Mouse (Mus musculus): ENCODE measurements around the gene Prg2. TPM values are rescaled to one million over a fixed set of nuclear protein-coding genes. Genes with fewer than 3 reads are reported as not detected.
A peak's percentile ranks its signal among the peaks of the same experiment; 100 is the strongest.

Prg2 gene
- 33.3 and 62.4 TPM in 2 replicates for polyA plus RNA-seq (2012; rRNA removed)
- polyA plus RNA-seq (2014; fragmentation: Nextera tagmentation; extraction: Ambion mirVana): 17.9 and 21.8 TPM in 2 replicates

GRCm38 (mm10) chr2:84980188-84980587 lies at the start of gene Prg2:
Gene Prg2 (plus strand): TSS chr2:84980461.
- 40% methylated on average over 1 of the region's 1 CpGs for WGBS (ENCODE audit: insufficient replicate concordance)
- ATAC-seq (ENCODE audit: insufficient read depth): no peak

GRCm38 (mm10) chr2:84933992-84934648 lies 46.1 kb upstream of the Prg2 start:
- 52% methylated on average over 8 of the region's 8 CpGs for WGBS (ENCODE audit: insufficient replicate concordance)
- H3K27ac ChIP-seq: no peak overlapping the region
- no peak for TF ChIP-seq EP300 (IDR thresholded peaks at IDR 0.05; ENCODE audit: low read depth)
- no peak for TF ChIP-seq CTCF (IDR thresholded peaks at IDR 0.05; ENCODE audit: low read depth)

More at GRCm38 (mm10) chr2:84980188-84980587, at the start of gene Prg2:
- Histone ChIP-seq H3K36me3 (replicated peaks; ENCODE audit: control insufficient read depth, insufficient read depth, low read depth) (no peaks in the 10 kb centered on the region), H3K9ac (replicated peaks) (no peak within 1 kb of the TSS), H3K4me2 (ENCODE audit: low read depth) (no peak within 1 kb of the TSS), H3K27me3 (ENCODE audit: control insufficient read depth, insufficient read depth, low read length) (no peaks in the 10 kb centered on the region), H3K4me1 (replicated peaks; ENCODE audit: control insufficient read depth in 2 of 2, insufficient read depth in 2 of 2, low read length in 1 of 2) (no peaks in the 10 kb centered on the region; a peak in 1 of 4 replicates), H3K9me3 (ENCODE audit: control insufficient read depth, low read length) (no peaks in the 10 kb centered on the region), H3K4me3 (ENCODE audit: insufficient read depth in 1 of 2, low read depth in 2 of 2, low read length in 2 of 2) (no peak within 1 kb of the TSS), H3K27ac (no peak within 1 kb of the TSS)
- DNase-seq (ENCODE audit: low read depth in 3 of 3, low spot score in 3 of 3): no peak
- TF ChIP-seq CTCF (IDR thresholded peaks at IDR 0.05; ENCODE audit: low read depth) (no peak), EP300 (IDR thresholded peaks at IDR 0.05; ENCODE audit: low read depth) (no peak)

GRCm38 (mm10) chr2:84934649-84935007 lies 45.6 kb upstream of the Prg2 start:
- Histone ChIP-seq H3K4me2 (ENCODE audit: low read depth) (no peak overlapping the region), H3K27me3 (ENCODE audit: control insufficient read depth, insufficient read depth, low read length) (no peaks in the 10 kb centered on the region; the same call in 1 of the 2 replicates), H3K36me3 (replicated peaks; ENCODE audit: control insufficient read depth, insufficient read depth, low read depth) (peaks cover 12% of the 10 kb centered on the region), H3K9ac (replicated peaks) (no peak overlapping the region), H3K4me3 (ENCODE audit: insufficient read depth in 1 of 2, low read depth in 2 of 2, low read length in 2 of 2) (no peak overlapping the region), H3K27ac (no peak overlapping the region), H3K9me3 (ENCODE audit: control insufficient read depth, low read length) (no peaks in the 10 kb centered on the region), H3K4me1 (replicated peaks; ENCODE audit: control insufficient read depth in 2 of 2, insufficient read depth in 2 of 2, low read length in 1 of 2) (peaks cover 9 to 20% of the 10 kb centered on the region in 2 experiments)
- DNase-seq (ENCODE audit: low read depth in 3 of 3, low spot score in 3 of 3) (no peak), ATAC-seq (ENCODE audit: insufficient read depth) (no peak)
- WGBS (ENCODE audit: insufficient replicate concordance): 70% methylated on average over 4 of the region's 4 CpGs
- TF ChIP-seq EP300 (IDR thresholded peaks at IDR 0.05; ENCODE audit: low read depth) (no peak), CTCF (IDR thresholded peaks at IDR 0.05; ENCODE audit: low read depth) (no peak)

More at GRCm38 (mm10) chr2:84933992-84934648, 46.1 kb upstream of the Prg2 start:
- Histone ChIP-seq H3K4me3 (ENCODE audit: insufficient read depth in 1 of 2, low read depth in 2 of 2, low read length in 2 of 2) (no peak overlapping the region), H3K9me3 (ENCODE audit: control insufficient read depth, low read length) (no peaks in the 10 kb centered on the region), H3K9ac (replicated peaks) (no peak overlapping the region), H3K27me3 (ENCODE audit: control insufficient read depth, insufficient read depth, low read length) (no peaks in the 10 kb centered on the region; the same call in 1 of the 2 replicates), H3K4me2 (ENCODE audit: low read depth) (no peak overlapping the region), H3K4me1 (replicated peaks; ENCODE audit: control insufficient read depth in 2 of 2, insufficient read depth in 2 of 2, low read length in 1 of 2) (peaks cover 6 to 18% of the 10 kb centered on the region in 2 experiments; a peak in 3 of 4 replicates), H3K36me3 (replicated peaks; ENCODE audit: control insufficient read depth, insufficient read depth, low read depth) (peaks cover 7% of the 10 kb centered on the region)
- ATAC-seq (ENCODE audit: insufficient read depth): no peak
- DNase-seq (ENCODE audit: low read depth in 3 of 3, low spot score in 3 of 3): no peak

GRCm38 (mm10) chr2:84935065-84935464 lies 45.2 kb upstream of the Prg2 start:
- Histone ChIP-seq H3K4me1 (replicated peaks; ENCODE audit: control insufficient read depth in 2 of 2, insufficient read depth in 2 of 2, low read length in 1 of 2) (peaks cover 13 to 24% of the 10 kb centered on the region in 2 experiments), H3K4me3 (ENCODE audit: insufficient read depth in 1 of 2, low read depth in 2 of 2, low read length in 2 of 2) (no peak overlapping the region), H3K36me3 (replicated peaks; ENCODE audit: control insufficient read depth, insufficient read depth, low read depth) (peaks cover 16% of the 10 kb centered on the region), H3K4me2 (ENCODE audit: low read depth) (peak overlapping the region; percentile 55; the same call in 1 of the 2 replicates), H3K27ac (peak overlapping the region; percentile 64), H3K27me3 (ENCODE audit: control insufficient read depth, insufficient read depth, low read length) (no peaks in the 10 kb centered on the region), H3K9ac (replicated peaks) (no peak overlapping the region), H3K9me3 (ENCODE audit: control insufficient read depth, low read length) (no peaks in the 10 kb centered on the region)
- DNase-seq (ENCODE audit: low read depth in 3 of 3, low spot score in 3 of 3) (no peak), ATAC-seq (ENCODE audit: insufficient read depth) (no peak)
- TF ChIP-seq EP300 (IDR thresholded peaks at IDR 0.05; ENCODE audit: low read depth) (no peak), CTCF (IDR thresholded peaks at IDR 0.05; ENCODE audit: low read depth) (no peak)
- 82% methylated on average over 5 of the region's 5 CpGs for WGBS (ENCODE audit: insufficient replicate concordance)

All from liver, embryonic 14.5 days (tissue).